Mouse (Mus musculus): ENCODE data around the gene Sez6l2.

The Sez6l2 gene

GRCm38 (mm10) chr7:126928384-126929037 is 21.9 kb upstream of the Sez6l2 start, which contains the start of gene Kctd13:
Gene Kctd13, plus strand, starts transcription at chr7:126928879.
- TF ChIP-seq POU5F1 (IDR thresholded peaks at IDR 0.05; ENCODE audit: borderline replicate concordance, low read length), result no peak
- TF ChIP-seq CTCF (conservative IDR thresholded peaks at IDR 0.05; ENCODE audit: low read length), result no peak
- TF ChIP-seq NANOG (IDR thresholded peaks at IDR 0.05; ENCODE audit: borderline replicate concordance, low read length), result no peak
- Histone ChIP-seq H3K27me3 (ENCODE audit: insufficient read depth, low read length) (peaks cover 9% of the 10 kb centered on the region), H3K4me3 (replicated peaks; ENCODE audit: low read length) (peak within 1 kb of the TSS; percentile 94), H3K4me1 (replicated peaks; ENCODE audit: low read depth, low read length) (peaks cover 42% of the 10 kb centered on the region), H3K36me3 (ENCODE audit: insufficient read depth, low read length) (peaks cover 35% of the 10 kb centered on the region), H3K9me3 (ENCODE audit: low read length) (no peaks in the 10 kb centered on the region)

GRCm38 (mm10) chr7:126929046-126929445 is 21.3 kb upstream of the Sez6l2 start:
- TF ChIP-seq CTCF (conservative IDR thresholded peaks at IDR 0.05; ENCODE audit: low read length), result no peak
- TF ChIP-seq POU5F1 (IDR thresholded peaks at IDR 0.05; ENCODE audit: borderline replicate concordance, low read length), result no peak
- no peak for TF ChIP-seq NANOG (IDR thresholded peaks at IDR 0.05; ENCODE audit: borderline replicate concordance, low read length)
- Histone ChIP-seq H3K4me1 (replicated peaks; ENCODE audit: low read depth, low read length) (peaks cover 45% of the 10 kb centered on the region), H3K27me3 (ENCODE audit: insufficient read depth, low read length) (peaks cover 9% of the 10 kb centered on the region), H3K36me3 (ENCODE audit: insufficient read depth, low read length) (peaks cover 38% of the 10 kb centered on the region), H3K9me3 (ENCODE audit: low read length) (no peaks in the 10 kb centered on the region), H3K4me3 (replicated peaks; ENCODE audit: low read length) (peak overlapping the region; percentile 94)

GRCm38 (mm10) chr7:126932652-126933051 is 17.7 kb upstream of the Sez6l2 start:
- peaks cover 73% of the 10 kb centered on the region for H3K36me3 ChIP-seq (ENCODE audit: insufficient read depth, low read length)
- peaks cover 40% of the 10 kb centered on the region for H3K4me1 ChIP-seq (replicated peaks; ENCODE audit: low read depth, low read length)
- no peaks in the 10 kb centered on the region for H3K9me3 ChIP-seq (ENCODE audit: low read length)
- no peak overlapping the region for H3K4me3 ChIP-seq (replicated peaks; ENCODE audit: low read length)
- peaks cover 5% of the 10 kb centered on the region for H3K27me3 ChIP-seq (ENCODE audit: insufficient read depth, low read length)
- no peak for TF ChIP-seq CTCF (conservative IDR thresholded peaks at IDR 0.05; ENCODE audit: low read length)
- no peak for TF ChIP-seq NANOG (IDR thresholded peaks at IDR 0.05; ENCODE audit: borderline replicate concordance, low read length)
- TF ChIP-seq POU5F1 (IDR thresholded peaks at IDR 0.05; ENCODE audit: borderline replicate concordance, low read length), result no peak

GRCm38 (mm10) chr7:126941171-126941570 is 9.2 kb upstream of the Sez6l2 start:
- peaks cover 85% of the 10 kb centered on the region for H3K36me3 ChIP-seq (ENCODE audit: insufficient read depth, low read length)
- H3K4me1 ChIP-seq (replicated peaks; ENCODE audit: low read depth, low read length), result peaks cover 31% of the 10 kb centered on the region
- no peaks in the 10 kb centered on the region for H3K9me3 ChIP-seq (ENCODE audit: low read length)
- TF ChIP-seq CTCF (conservative IDR thresholded peaks at IDR 0.05; ENCODE audit: low read length) (no peak), NANOG (IDR thresholded peaks at IDR 0.05; ENCODE audit: borderline replicate concordance, low read length) (no peak), POU5F1 (IDR thresholded peaks at IDR 0.05; ENCODE audit: borderline replicate concordance, low read length) (no peak)
- no peak overlapping the region for H3K4me3 ChIP-seq (replicated peaks; ENCODE audit: low read length)
- no peaks in the 10 kb centered on the region for H3K27me3 ChIP-seq (ENCODE audit: insufficient read depth, low read length)

GRCm38 (mm10) chr7:126941801-126942200 is 8.6 kb upstream of the Sez6l2 start:
- H3K4me3 ChIP-seq (replicated peaks; ENCODE audit: low read length), result 0 out of 2 replicates have a peak overlapping the region, but pooled peaks have one; percentile 5
- H3K36me3 ChIP-seq (ENCODE audit: insufficient read depth, low read length), result peaks cover 85% of the 10 kb centered on the region
- H3K27me3 ChIP-seq (ENCODE audit: insufficient read depth, low read length), result no peaks in the 10 kb centered on the region
- no peak for TF ChIP-seq NANOG (IDR thresholded peaks at IDR 0.05; ENCODE audit: borderline replicate concordance, low read length)
- no peak for TF ChIP-seq CTCF (conservative IDR thresholded peaks at IDR 0.05; ENCODE audit: low read length)
- TF ChIP-seq POU5F1 (IDR thresholded peaks at IDR 0.05; ENCODE audit: borderline replicate concordance, low read length), result no peak
- H3K9me3 ChIP-seq (ENCODE audit: low read length), result no peaks in the 10 kb centered on the region
- H3K4me1 ChIP-seq (replicated peaks; ENCODE audit: low read depth, low read length), result peaks cover 36% of the 10 kb centered on the region

GRCm38 (mm10) chr7:126946530-126946929 is 3.8 kb upstream of the Sez6l2 start:
- no peak for TF ChIP-seq NANOG (IDR thresholded peaks at IDR 0.05; ENCODE audit: borderline replicate concordance, low read length)
- TF ChIP-seq CTCF (conservative IDR thresholded peaks at IDR 0.05; ENCODE audit: low read length), result peak; percentile 60
- no peak for TF ChIP-seq POU5F1 (IDR thresholded peaks at IDR 0.05; ENCODE audit: borderline replicate concordance, low read length)
- peaks cover 61% of the 10 kb centered on the region for H3K4me1 ChIP-seq (replicated peaks; ENCODE audit: low read depth, low read length)
- H3K9me3 ChIP-seq (ENCODE audit: low read length), result no peaks in the 10 kb centered on the region
- H3K4me3 ChIP-seq (replicated peaks; ENCODE audit: low read length), result no peak overlapping the region
- H3K36me3 ChIP-seq (ENCODE audit: insufficient read depth, low read length), result peaks cover 56% of the 10 kb centered on the region
- peaks cover 37% of the 10 kb centered on the region for H3K27me3 ChIP-seq (ENCODE audit: insufficient read depth, low read length)

GRCm38 (mm10) chr7:126948626-126949025 is 1.7 kb upstream of the Sez6l2 start:
- no peaks in the 10 kb centered on the region for H3K9me3 ChIP-seq (ENCODE audit: low read length)
- TF ChIP-seq CTCF (conservative IDR thresholded peaks at IDR 0.05; ENCODE audit: low read length) (no peak), POU5F1 (IDR thresholded peaks at IDR 0.05; ENCODE audit: borderline replicate concordance, low read length) (no peak), NANOG (IDR thresholded peaks at IDR 0.05; ENCODE audit: borderline replicate concordance, low read length) (no peak)
- H3K36me3 ChIP-seq (ENCODE audit: insufficient read depth, low read length), result peaks cover 36% of the 10 kb centered on the region
- H3K27me3 ChIP-seq (ENCODE audit: insufficient read depth, low read length), result peaks cover 50% of the 10 kb centered on the region
- peak overlapping the region; percentile 86 for H3K4me3 ChIP-seq (replicated peaks; ENCODE audit: low read length)
- peaks cover 56% of the 10 kb centered on the region for H3K4me1 ChIP-seq (replicated peaks; ENCODE audit: low read depth, low read length)

GRCm38 (mm10) chr7:126949403-126949792 is 965 bp upstream of the Sez6l2 start, which contains the start of gene Asphd1:
Gene Asphd1, minus strand, starts transcription at chr7:126949582.
- Histone ChIP-seq H3K27me3 (ENCODE audit: insufficient read depth, low read length) (peaks cover 52% of the 10 kb centered on the region), H3K4me3 (replicated peaks; ENCODE audit: low read length) (peak within 1 kb of the TSS; percentile 86), H3K36me3 (ENCODE audit: insufficient read depth, low read length) (peaks cover 29% of the 10 kb centered on the region), H3K4me1 (replicated peaks; ENCODE audit: low read depth, low read length) (peaks cover 56% of the 10 kb centered on the region), H3K9me3 (ENCODE audit: low read length) (no peaks in the 10 kb centered on the region)
- TF ChIP-seq POU5F1 (IDR thresholded peaks at IDR 0.05; ENCODE audit: borderline replicate concordance, low read length) (no peak), NANOG (IDR thresholded peaks at IDR 0.05; ENCODE audit: borderline replicate concordance, low read length) (no peak), CTCF (conservative IDR thresholded peaks at IDR 0.05; ENCODE audit: low read length) (no peak)
